Mouse (Mus musculus) CH12.LX (cell line): ENCODE measurements around the gene Barx1. TPM values are rescaled to one million over a fixed set of nuclear protein-coding genes. Genes with fewer than 3 reads are reported as not detected.

Source experiments
- DNase-seq: peaks from one replicate; pipeline ENCODE4 v3.0.0-alpha.2; 2013; ENCODE audit errors: extremely low read depth
- H3K27ac ChIP-seq: 2 replicates; pipeline ENCODE4 v1.5.1; 2012; ENCODE audit warnings: low read depth, mild to moderate bottlenecking, control low read depth, moderate library complexity; ENCODE audit not compliant: insufficient read depth
- H3K27me3 ChIP-seq: replicated peaks from 2 replicates; pipeline ENCODE3; 2012; ENCODE audit warnings: inconsistent platforms
- H3K36me3 ChIP-seq, 2 experiments: replicated peaks in 1 of 2; 2 replicates each; pipeline versions ENCODE3 to v1.6.1; 2012; ENCODE audit warnings: inconsistent platforms in 1 of 2, low read length in 1 of 2, mild to moderate bottlenecking in 1 of 2, mixed read lengths in 1 of 2, moderate library complexity in 1 of 2; ENCODE audit not compliant: control insufficient read depth in 1 of 2, insufficient read depth in 1 of 2
- H3K4me1 ChIP-seq, 2 experiments: 2 replicates each; pipeline ENCODE4 v1.6.1; 2012; ENCODE audit warnings: inconsistent platforms in 1 of 2, moderate library complexity in 1 of 2; ENCODE audit not compliant: insufficient read depth in 2 of 2, control insufficient read depth in 1 of 2
- H3K4me2 ChIP-seq: 2 replicates; pipeline ENCODE4 v1.6.1; 2012; ENCODE audit warnings: low read depth, mild to moderate bottlenecking, control low read depth; ENCODE audit not compliant: poor library complexity, insufficient read depth, severe bottlenecking
- H3K4me3 ChIP-seq, 3 experiments: fragments of 150-350 bp in 1 of 3; sonication (generic) in 1 of 3; replicated peaks in 1 of 3; 2 replicates each; pipeline versions ENCODE3 to v1.5.1; 2011 to 2012; ENCODE audit warnings: low read depth in 2 of 3, low read length in 2 of 3, mild to moderate bottlenecking in 2 of 3, moderate library complexity in 2 of 3, control low read depth in 1 of 3, improper control_type of control experiment in 1 of 3, inconsistent platforms in 1 of 3, mixed read lengths in 1 of 3; ENCODE audit not compliant: poor library complexity in 1 of 3
- H3K79me2 ChIP-seq: replicated peaks from 2 replicates; pipeline ENCODE4 v1.6.1; 2012; ENCODE audit warnings: mild to moderate bottlenecking, moderate library complexity; ENCODE audit not compliant: control insufficient read depth, poor library complexity, insufficient read depth, severe bottlenecking; ENCODE audit errors: extremely low read depth
- H3K9ac ChIP-seq: 2 replicates; pipeline ENCODE4 v1.6.1; 2012; ENCODE audit warnings: low read depth, mild to moderate bottlenecking, control low read depth, moderate library complexity; ENCODE audit not compliant: insufficient read depth
- H3K9me3 ChIP-seq: replicated peaks from 2 replicates; pipeline ENCODE3; 2012; ENCODE audit warnings: low read length, inconsistent platforms, mixed read lengths
- CTCF ChIP-seq, 2 experiments: IDR thresholded peaks in 1 of 2; conservative IDR thresholded peaks in 1 of 2; 2 replicates each; pipeline ENCODE4 v1.5.1; 2011 to 2012; ENCODE audit warnings: low read depth in 2 of 2, low read length in 2 of 2, improper control_type of control experiment in 1 of 2, inconsistent platforms in 1 of 2, mild to moderate bottlenecking in 1 of 2, moderate library complexity in 1 of 2
- EP300 ChIP-seq: IDR thresholded peaks from 2 replicates; pipeline ENCODE4 v1.6.1; 2011; ENCODE audit warnings: low read length, improper control_type of control experiment
- ETS1 ChIP-seq: conservative IDR thresholded peaks from 2 replicates; pipeline ENCODE4 v1.6.1; 2012; ENCODE audit warnings: low read depth, mild to moderate bottlenecking, inconsistent platforms, low read length, improper control_type of control experiment, moderate library complexity
- PAX5 ChIP-seq: IDR thresholded peaks from 2 replicates; pipeline ENCODE4 v1.6.1; 2012; ENCODE audit warnings: low read length, inconsistent platforms, mixed read lengths
- POLR2AphosphoS2 ChIP-seq: IDR thresholded peaks from 2 replicates; pipeline ENCODE4 v1.6.1; 2011; ENCODE audit warnings: low read depth, low read length, improper control_type of control experiment
- RAD21 ChIP-seq: IDR thresholded peaks from 2 replicates; pipeline ENCODE4 v1.6.1; 2011; ENCODE audit warnings: low read depth, mild to moderate bottlenecking, low read length, improper control_type of control experiment, moderate library complexity
- SMC3 ChIP-seq: IDR thresholded peaks from 2 replicates; pipeline ENCODE4 v1.6.1; 2011; ENCODE audit warnings: low read depth, low read length, improper control_type of control experiment
- USF1 ChIP-seq: IDR thresholded peaks from 2 replicates; pipeline ENCODE4 v1.6.1; 2014; ENCODE audit warnings: low read depth, mild to moderate bottlenecking, inconsistent platforms, low read length, improper control_type of control experiment
- ZC3H11A ChIP-seq: IDR thresholded peaks from 2 replicates; pipeline ENCODE4 v1.6.1; 2012; ENCODE audit warnings: low read depth, mild to moderate bottlenecking, inconsistent platforms, low read length, improper control_type of control experiment
- dilution Hi-C: fragments of 300-500 bp; cut with MboI; formaldehyde crosslinking; loops from 2 replicates; pipeline ENCODE4 v1.14.3; 2020; ENCODE audit warnings: low sequenced_read_pairs; ENCODE audit not compliant: extremely low pct_unique_long_range_greater_than_20kb, extremely low pct_ligation_motif_present
- in situ Hi-C: fragments of 300-500 bp; cut with MboI; formaldehyde crosslinking; loops from 3 replicates; pipeline ENCODE4 v1.14.3; 2019; ENCODE audit warnings: low sequenced_read_pairs, low pct_ligation_motif_present, low pct_unique_long_range_greater_than_20kb, mixed read lengths
- polyA plus RNA-seq: library from polyadenylated mRNA; unstranded; fragments of >175 nt; gene quantifications from 2 replicates; pipeline ENCODE4 v1.2.1, GENCODE M21; 2012; ENCODE audit warnings: low read depth; ENCODE audit not compliant: insufficient read length
- total RNA-seq, 2 experiments: library from RNA; depleted of rRNA; stranded (reverse); fragments of 300-350 nt in 1 of 2; fragments of >200 nt in 1 of 2; gene quantifications; 2 replicates each; pipeline ENCODE4 v1.2.3; 2012 to 2014

The Barx1 gene
- total and polyA plus RNA-seq, 3 experiments, result not detected

GRCm38 (mm10) chr13:48655637-48656036, 7.2 kb upstream of the Barx1 start:
- in situ Hi-C loops (loop anchor here (10.0 to 25.0 kb wide), 3 partner anchors 339 to 532 kb away; partner anchors contain the start of gene Ninj1), dilution Hi-C loops (no loop called here)
- Histone ChIP-seq H3K27ac (no peak overlapping the region), H3K4me1 (peaks cover 0 to 4% of the 10 kb centered on the region in 2 experiments; a peak in 2 of 4 replicates), H3K36me3 (no peaks in the 10 kb centered on the region), H3K4me3 (no peak overlapping the region), H3K4me2 (no peak overlapping the region), H3K79me2 (no peaks in the 10 kb centered on the region), H3K9me3 (no peaks in the 10 kb centered on the region), H3K27me3 (peaks cover 63% of the 10 kb centered on the region), H3K9ac (no peak overlapping the region)
- DNase-seq, result peak; percentile 57
- TF ChIP-seq EP300 (no peak), ETS1 (no peak), ZC3H11A (0 out of 2 replicates have a peak, but pooled peaks have one; percentile 7), CTCF (conservative IDR thresholded peaks at IDR 0.05 in 1 of 2, IDR thresholded peaks at IDR 0.05 in 1 of 2; ENCODE audit: low read depth in 2 of 2, low read length in 2 of 2) (peak; percentile 19 to 84; a peak in 3 of 4 replicates), RAD21 (peak; percentile 69), SMC3 (peak; percentile 77)

GRCm38 (mm10) chr13:48657791-48658190, 5.0 kb upstream of the Barx1 start:
- Histone ChIP-seq H3K27ac (no peak overlapping the region), H3K9me3 (peaks cover 3% of the 10 kb centered on the region), H3K4me2 (no peak overlapping the region), H3K36me3 (no peaks in the 10 kb centered on the region), H3K4me3 (no peak overlapping the region), H3K79me2 (no peaks in the 10 kb centered on the region), H3K4me1 (peaks cover 0 to 4% of the 10 kb centered on the region in 2 experiments; a peak in 2 of 4 replicates), H3K9ac (no peak overlapping the region), H3K27me3 (peaks cover 62% of the 10 kb centered on the region)
- dilution Hi-C loops (no loop called here), in situ Hi-C loops (loop anchor here (10.0 to 25.0 kb wide), 3 partner anchors 337 to 530 kb away; partner anchors contain the start of gene Ninj1)
- no peak for DNase-seq
- TF ChIP-seq CTCF (conservative IDR thresholded peaks at IDR 0.05 in 1 of 2, IDR thresholded peaks at IDR 0.05 in 1 of 2; ENCODE audit: low read depth in 2 of 2, low read length in 2 of 2), result no peak

- dilution Hi-C loops (no loop called here), in situ Hi-C loops (loop anchor here (10.0 to 25.0 kb wide), 3 partner anchors 336 to 529 kb away; partner anchors contain the start of gene Ninj1)
- Histone ChIP-seq H3K4me3 (no peak overlapping the region), H3K4me1 (peaks cover 0 to 4% of the 10 kb centered on the region in 2 experiments; a peak in 2 of 4 replicates), H3K36me3 (no peaks in the 10 kb centered on the region), H3K9me3 (peaks cover 12% of the 10 kb centered on the region), H3K9ac (no peak overlapping the region), H3K79me2 (no peaks in the 10 kb centered on the region), H3K27ac (no peak overlapping the region), H3K4me2 (no peak overlapping the region), H3K27me3 (peaks cover 53% of the 10 kb centered on the region)
- TF ChIP-seq POLR2AphosphoS2 (no peak), CTCF (conservative IDR thresholded peaks at IDR 0.05 in 1 of 2, IDR thresholded peaks at IDR 0.05 in 1 of 2; ENCODE audit: low read depth in 2 of 2, low read length in 2 of 2) (no peak), USF1 (no peak), PAX5 (no peak), EP300 (no peak)
- no peak for DNase-seq
These were observed 4.1 kb upstream of the Barx1 start for GRCm38 (mm10) chr13:48658588-48659253.
